Mouse (Mus musculus) heart, adult 9 months (tissue): ENCODE measurements at regions not wholly inside any gene's neighbourhood (a gene's known extent, or its start where the extent isn't known, plus 50 kb on each side); places are given as distances from the start of the nearest gene placed in this dataset.
"Not testable (repeated sequence)": the region's sequence is repeated elsewhere in the genome, so short reads cannot be mapped to it uniquely, and the experiment has no call there.

ENCODE experiments used
- DNase-seq, 2 experiments: peaks; one replicate each; pipeline ENCODE4 v3.0.0; 2022; ENCODE audit warnings: low spot score in 2 of 2

DNA sequence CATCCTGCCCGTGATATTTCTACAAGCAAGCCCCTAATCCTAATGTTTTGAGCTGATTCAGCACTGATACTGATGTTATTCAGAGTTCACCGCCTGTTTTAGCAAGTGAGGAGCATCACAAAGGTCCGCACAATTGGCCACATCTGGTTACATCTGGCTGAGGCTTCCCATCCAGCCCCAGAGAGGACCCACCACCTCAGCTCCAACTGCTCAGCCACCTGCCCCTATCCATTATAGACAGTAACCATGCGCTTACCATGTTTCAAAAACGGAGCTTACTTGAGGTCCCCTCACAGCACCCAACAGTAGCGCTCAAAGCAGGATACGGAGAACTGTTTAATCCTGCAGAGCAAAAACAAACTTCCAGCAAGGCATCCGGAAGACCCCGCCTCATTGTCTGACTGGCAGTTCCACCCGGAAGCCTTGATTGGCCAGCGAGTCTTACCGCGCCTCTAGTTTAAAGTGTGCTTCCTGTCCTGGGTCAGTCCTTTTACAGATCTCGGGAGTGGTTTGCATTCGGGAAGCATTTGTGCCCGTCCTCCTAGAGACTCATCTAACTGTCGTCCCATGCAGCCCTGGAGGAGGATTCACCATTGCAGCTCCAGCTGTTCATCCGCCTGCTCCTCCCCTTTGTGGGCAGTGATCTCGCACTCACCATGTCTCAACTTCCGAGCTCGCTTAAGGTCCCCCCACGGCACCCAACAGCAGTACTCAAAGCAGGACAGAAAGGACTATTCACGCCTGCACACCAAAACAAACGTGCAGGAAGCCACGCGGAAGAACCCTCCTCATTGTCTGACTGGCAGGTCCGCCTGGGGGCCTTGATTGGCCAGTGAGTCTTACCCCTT is 69.9 kb upstream of the Zfp825 start:
- DNase-seq, result peak; percentile 81 to 86

DNA sequence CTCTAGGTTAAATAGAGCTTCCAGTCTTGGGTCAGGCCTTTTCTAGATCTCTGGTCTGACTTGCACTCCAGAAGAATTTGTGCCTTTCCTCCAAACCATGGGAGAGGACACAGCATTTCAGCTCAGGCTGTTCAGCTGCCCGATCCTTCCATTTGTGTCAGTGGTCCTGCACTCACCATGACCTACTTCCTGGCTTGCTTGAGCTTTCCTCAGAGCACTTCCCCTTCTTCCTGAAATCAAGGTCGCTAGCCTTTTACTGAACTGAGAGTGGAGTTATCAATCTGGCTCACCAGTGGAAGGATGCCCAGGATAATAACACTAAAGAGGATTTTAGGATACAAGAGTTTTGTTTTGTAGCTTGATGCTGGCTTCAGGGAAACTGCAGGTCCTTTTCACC is 70.5 kb upstream of the Zfp825 start:
- not testable (repeated sequence) for DNase-seq

DNA sequence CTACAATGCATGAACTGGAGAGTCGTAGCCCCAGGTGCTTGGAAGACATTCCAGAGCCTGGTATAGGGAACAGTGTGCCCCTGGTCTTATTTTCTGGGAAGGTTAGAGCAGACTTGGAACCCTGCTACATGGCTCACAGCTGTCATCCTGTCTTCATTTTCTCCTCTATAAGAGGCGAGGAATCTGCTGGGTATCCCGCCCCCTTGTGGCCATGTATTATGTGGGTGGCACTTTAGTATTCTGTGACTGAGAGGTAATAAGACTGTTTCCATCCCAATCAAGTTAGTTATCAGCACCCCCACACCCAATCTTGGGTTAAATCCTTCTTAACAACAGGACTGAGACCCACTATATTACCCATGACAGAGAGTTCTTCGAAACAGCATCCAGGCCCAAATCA is 69.4 kb upstream of the Erap1 start:
- DNase-seq, result not testable (repeated sequence)
